Mouse (Mus musculus): Measurements from ENCODE around the gene Kif13a. TPM values are rescaled to one million over a fixed set of nuclear protein-coding genes. Genes with fewer than 3 reads are reported as not detected.

The Kif13a gene
- total RNA-seq, 2 experiments from 2014 or later: 19.1 to 22.7 TPM

DNA sequence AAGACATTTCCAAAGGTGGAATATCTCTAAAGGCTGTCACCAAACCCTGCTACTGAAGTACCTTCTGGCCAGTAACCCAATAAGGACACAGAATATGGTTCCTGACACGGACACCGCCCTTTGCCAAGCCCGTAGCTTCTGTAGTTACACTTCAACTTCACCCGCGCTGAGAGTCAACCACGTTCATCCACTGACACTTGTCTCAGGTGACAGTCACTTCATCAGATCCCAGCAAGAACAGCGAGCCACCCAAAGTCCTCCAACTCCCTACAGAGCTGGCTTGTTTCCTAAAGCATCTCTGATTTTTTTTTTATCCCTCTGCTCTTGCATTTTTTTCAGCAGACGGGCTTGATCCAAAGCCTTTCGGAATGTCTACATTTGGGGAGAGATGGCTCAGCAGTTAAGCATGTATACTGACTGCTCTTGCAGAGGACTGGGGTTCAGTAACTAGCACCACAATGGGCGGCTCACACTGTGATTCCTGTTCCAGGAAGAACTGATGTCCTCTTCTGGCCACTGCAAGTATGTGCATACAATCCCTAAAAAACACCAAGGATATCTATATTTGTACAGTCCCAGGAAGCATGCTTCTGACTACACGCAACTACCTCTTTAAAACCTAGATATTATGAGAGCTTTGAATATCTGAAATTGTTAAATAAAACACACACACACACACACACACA lies 28.7 kb downstream of the Kif13a start:
- intact Hi-C loops (cut with DNase I): no loop called here

DNA sequence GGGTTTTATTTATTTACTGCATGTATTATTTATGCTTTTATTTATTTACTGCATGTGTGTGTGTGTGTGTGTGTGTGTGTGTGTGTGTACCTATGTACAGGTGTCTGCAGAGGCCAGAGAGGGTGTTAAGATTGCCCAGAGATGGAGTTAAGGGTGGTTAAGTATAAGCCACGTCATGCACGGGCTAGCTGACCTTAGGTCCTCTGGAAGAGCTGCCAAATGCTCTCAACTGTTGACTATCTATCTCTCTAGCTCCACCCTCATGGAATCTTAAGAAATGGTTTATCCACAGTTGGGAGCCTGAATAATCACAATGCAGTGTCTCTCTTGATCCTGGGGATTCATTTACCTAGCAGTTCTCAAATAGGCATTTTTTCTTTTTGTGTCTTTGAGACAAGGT lies 30.8 kb downstream of the Kif13a start:
- intact Hi-C loops (cut with DNase I): no loop called here
- no peak for TF ChIP-seq CTCF (IDR thresholded peaks at IDR 0.05)
- no peak for DNase-seq (ENCODE audit: extremely low spot score in 1 of 2, low spot score in 2 of 2)
- H3K27ac ChIP-seq: no peak overlapping the region
- no peak overlapping the region for H3K4me3 ChIP-seq

More for the DNA sequence above, 28.7 kb downstream of the Kif13a start:
- TF ChIP-seq CTCF (IDR thresholded peaks at IDR 0.05): no peak
- no peak for DNase-seq (ENCODE audit: extremely low spot score in 1 of 2, low spot score in 2 of 2)
- Histone ChIP-seq H3K4me3 (no peak overlapping the region), H3K27ac (no peak overlapping the region)

DNA sequence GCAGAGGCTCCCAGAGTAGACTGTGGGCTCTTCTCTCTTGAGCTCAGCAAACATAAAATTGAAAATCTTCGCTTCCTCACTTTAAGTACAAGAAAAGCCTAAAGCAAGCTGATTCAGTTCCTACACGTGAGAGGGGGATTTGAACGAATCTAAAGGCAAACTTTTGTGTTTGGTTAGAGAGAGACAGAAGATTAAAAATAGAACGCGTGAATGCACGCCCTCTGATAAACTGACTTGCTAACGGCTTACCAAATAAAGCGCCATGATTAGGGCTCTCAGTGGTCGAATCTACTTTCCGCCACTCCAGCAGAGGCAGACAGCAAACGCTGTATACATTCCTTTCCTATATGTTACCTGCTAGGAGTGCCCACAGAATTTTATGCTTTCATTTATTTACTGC lies 31.3 kb downstream of the Kif13a start:
- H3K4me3 ChIP-seq: no peak overlapping the region
- no peak for DNase-seq (ENCODE audit: extremely low spot score in 1 of 2, low spot score in 2 of 2)
- intact Hi-C loops (cut with DNase I): no loop called here
- no peak for TF ChIP-seq CTCF (IDR thresholded peaks at IDR 0.05)
- no peak overlapping the region; the same call in 1 of the 2 replicates for H3K27ac ChIP-seq

DNA sequence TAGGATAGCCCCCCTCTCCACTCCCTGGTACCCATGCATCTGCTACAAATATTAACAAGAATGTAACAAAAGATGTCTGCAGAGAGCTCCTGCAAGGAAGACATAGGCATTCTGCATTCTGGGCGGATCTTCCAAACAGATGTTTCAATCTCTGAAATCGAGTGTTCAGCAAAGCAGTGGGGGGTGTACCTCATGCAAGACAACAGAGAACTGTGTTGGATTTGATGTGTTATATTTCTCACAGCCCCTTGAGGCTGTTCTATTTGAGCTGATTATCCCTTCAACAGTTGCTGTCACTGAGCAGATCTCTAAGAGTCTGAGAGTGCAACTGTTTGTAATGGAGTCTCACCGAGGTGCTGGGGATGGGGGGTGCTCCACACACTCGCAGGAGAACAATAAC lies 37.3 kb downstream of the Kif13a start:
- no peak for DNase-seq (ENCODE audit: extremely low spot score in 1 of 2, low spot score in 2 of 2)
- no peak overlapping the region for H3K27ac ChIP-seq
- intact Hi-C loops (cut with DNase I): no loop called here
- TF ChIP-seq CTCF (IDR thresholded peaks at IDR 0.05): no peak
- H3K4me3 ChIP-seq: no peak overlapping the region

DNA sequence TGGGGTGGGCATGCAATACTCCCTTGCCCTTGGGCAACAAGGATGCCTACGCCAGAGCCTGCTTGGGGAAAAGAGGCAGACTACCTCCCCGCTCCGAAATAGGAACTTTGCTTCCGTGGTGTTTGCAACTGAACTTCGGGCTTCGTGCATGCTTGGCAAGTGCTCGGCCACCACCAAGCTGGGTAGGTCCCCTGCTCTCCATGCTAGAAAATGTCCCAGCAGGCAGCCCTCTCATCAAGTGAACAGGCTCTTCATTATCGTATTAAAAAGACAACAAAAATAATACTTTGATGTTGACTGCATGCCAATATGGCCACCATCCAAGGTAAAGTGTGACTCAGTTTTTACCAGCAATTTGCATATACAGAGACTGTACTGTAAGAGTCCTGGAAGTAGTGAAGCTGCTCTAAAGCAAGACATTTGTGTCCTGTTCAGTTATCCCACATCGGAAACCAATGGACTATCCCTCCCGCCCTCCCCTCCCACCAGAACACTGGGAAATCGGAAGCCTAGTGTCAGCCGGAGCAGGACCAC lies 41.5 kb downstream of the Kif13a start:
- Histone ChIP-seq H3K27ac (no peak overlapping the region), H3K4me3 (no peak overlapping the region)
- intact Hi-C loops (cut with DNase I): no loop called here
- TF ChIP-seq CTCF (IDR thresholded peaks at IDR 0.05): no peak
- no peak for DNase-seq (ENCODE audit: extremely low spot score in 1 of 2, low spot score in 2 of 2)

DNA sequence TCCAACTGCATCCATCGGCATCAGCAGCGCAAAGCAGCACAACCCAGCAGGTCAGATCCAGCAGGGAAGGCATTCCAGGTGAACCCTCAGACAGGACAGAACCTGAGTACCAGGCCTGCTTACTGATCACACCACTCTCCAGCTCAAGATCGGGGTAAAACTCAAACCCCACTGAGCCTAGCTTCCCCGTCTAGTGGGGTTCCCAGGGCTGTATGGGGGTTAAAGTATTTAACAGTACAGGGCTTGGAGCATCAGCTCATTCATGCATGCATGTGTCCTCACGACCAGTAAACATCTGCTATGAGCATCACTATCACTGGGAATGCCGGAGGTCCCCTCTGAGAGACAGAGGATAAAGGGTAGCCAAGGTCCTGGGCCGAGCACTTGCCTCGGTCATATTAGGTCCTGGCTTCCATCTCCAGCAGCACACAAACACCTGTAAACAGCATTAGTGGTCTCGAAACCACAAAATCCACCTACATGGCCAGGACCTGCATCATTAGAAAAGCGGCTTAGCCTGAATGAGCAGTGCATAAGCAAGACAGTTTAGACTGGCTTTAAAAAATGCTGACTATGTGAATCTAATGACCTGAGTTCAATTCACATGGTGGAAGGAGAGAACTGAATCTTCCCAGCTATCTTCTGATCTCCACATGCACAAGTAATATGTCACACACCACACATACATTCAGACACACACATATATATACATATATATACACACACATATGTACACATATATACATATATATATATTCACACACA lies 43.0 kb downstream of the Kif13a start:
- intact Hi-C loops (cut with DNase I): no loop called here
- no peak for TF ChIP-seq CTCF (IDR thresholded peaks at IDR 0.05)
- Histone ChIP-seq H3K4me3 (no peak overlapping the region), H3K27ac (no peak overlapping the region)
- no peak for DNase-seq (ENCODE audit: extremely low spot score in 1 of 2, low spot score in 2 of 2)

DNA sequence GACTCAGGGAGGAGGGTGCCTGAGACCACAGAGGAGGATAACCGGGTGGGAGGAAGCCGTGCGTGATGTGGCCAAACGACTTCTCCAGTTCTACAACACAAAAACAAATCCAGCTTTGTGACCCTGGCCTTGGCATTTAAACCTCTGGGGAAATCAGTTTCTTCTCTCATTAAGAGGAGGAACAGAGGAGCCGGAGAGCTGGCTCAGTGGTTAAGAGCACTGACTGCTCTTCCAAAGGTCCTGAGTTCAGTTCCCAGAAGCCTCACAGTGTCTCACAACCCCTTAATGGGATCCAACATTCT lies 44.0 kb downstream of the Kif13a start:
- no peak for TF ChIP-seq CTCF (IDR thresholded peaks at IDR 0.05)
- no peak for DNase-seq (ENCODE audit: extremely low spot score in 1 of 2, low spot score in 2 of 2)
- Histone ChIP-seq H3K4me3 (no peak overlapping the region), H3K27ac (no peak overlapping the region)
- intact Hi-C loops (cut with DNase I): no loop called here

DNA sequence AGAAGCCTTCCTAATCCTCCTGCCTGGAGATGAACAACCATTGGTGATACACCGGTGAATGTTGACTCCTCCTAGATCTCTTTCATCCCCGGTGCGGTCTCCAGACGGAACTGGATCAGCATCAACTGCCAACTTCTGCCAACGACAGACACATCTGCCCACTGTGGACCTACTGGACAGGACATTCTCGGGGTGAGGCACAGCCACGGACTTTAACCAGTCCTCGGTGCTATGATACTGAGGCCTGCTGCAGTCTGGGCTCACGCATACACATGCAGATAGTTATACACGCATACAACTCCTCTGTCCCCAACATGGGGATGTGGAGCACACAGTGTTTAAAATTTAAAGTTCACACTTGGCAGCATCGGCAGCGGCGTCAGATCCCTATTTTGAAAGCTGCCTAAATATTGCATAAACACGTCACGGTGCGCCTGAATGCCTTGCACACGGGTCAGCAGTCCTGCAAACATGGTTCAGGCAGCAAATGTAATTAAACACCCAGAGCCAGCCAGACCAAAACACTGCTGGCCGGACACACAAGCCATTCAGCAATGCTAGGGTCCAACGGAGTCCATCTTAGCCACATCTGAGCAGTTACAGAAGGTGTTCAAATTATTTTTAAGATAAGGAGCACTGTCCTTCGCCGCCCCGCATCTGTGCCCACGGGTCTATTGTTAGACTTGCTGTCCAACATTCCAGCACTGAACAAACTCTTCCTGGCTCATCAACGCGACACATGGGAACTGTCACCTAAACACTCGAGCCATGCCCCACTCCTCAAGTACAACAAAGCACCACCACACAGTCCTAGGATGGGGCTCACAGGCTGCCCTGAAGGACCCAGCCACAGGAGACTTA lies 44.5 kb downstream of the Kif13a start:
- H3K4me3 ChIP-seq: no peak overlapping the region
- no peak for DNase-seq (ENCODE audit: extremely low spot score in 1 of 2, low spot score in 2 of 2)
- H3K27ac ChIP-seq: no peak overlapping the region
- intact Hi-C loops (cut with DNase I): no loop called here
- TF ChIP-seq CTCF (IDR thresholded peaks at IDR 0.05): no peak

DNA sequence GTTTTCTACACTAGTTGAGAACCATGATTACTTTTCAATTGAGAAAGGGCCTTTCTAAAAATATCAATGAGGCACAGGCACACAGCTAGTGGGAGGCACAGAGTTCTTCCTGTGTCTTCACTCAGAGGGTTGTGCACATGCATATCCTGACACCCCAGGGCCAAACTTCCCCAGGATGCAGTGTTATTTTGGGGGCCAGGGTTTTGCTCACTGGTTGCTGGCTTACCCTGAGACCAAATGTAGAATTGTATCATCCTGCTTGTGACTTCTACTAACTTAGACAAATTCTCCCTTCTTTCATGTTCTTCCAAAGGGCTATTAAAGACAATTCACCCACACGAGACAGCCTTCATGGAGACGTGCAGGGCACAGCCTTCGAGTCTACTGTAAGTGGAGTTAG lies 45.7 kb downstream of the Kif13a start:
- intact Hi-C loops (cut with DNase I): no loop called here
- no peak overlapping the region for H3K4me3 ChIP-seq
- no peak for TF ChIP-seq CTCF (IDR thresholded peaks at IDR 0.05)
- no peak for DNase-seq (ENCODE audit: extremely low spot score in 1 of 2, low spot score in 2 of 2)
- H3K27ac ChIP-seq: no peak overlapping the region

DNA sequence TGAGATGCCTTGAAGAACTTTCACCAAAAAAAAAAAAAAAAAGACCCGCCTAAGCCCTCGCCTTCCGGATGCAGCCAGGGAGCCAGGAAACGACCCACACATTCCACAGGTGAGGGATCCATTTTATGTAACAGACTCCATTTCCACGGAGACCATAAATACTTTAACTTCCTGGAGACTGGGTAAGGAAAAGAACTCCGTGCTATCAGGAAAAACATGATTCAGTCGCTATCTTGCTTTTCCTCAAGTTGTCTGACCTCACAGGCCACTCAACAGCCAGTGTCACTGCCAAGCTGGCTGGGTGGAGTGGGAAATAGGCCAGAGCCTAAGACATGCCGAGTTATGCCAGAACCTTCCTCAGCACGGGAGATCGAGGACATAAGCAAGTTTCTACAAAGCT lies 46.3 kb downstream of the Kif13a start:
- intact Hi-C loops (cut with DNase I): no loop called here
- Histone ChIP-seq H3K4me3 (no peak overlapping the region), H3K27ac (no peak overlapping the region)
- TF ChIP-seq CTCF (IDR thresholded peaks at IDR 0.05): no peak
- no peak for DNase-seq (ENCODE audit: extremely low spot score in 1 of 2, low spot score in 2 of 2)

DNA sequence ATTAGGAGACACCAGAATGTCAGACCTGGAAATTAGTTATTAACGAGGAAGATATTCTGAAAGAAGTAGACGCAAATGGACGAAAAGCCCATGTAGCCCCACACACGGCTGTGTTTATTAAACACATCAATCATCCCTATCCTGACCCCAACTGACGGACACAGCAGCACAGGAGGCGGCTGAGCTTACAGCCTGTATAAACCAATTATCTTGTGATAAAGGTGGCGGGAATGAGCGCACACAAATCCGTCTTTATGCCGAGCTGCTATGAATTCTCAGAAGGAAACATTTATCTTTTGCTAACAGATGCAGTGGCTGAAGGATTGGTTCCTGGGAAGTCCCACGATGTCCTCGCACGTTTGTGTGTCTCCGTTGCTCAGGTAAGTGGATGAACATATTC lies 48.9 kb downstream of the Kif13a start:
- no peak for DNase-seq (ENCODE audit: extremely low spot score in 1 of 2, low spot score in 2 of 2)
- intact Hi-C loops (cut with DNase I): no loop called here
- Histone ChIP-seq H3K27ac (no peak overlapping the region), H3K4me3 (no peak overlapping the region)
- no peak for TF ChIP-seq CTCF (IDR thresholded peaks at IDR 0.05)

DNA sequence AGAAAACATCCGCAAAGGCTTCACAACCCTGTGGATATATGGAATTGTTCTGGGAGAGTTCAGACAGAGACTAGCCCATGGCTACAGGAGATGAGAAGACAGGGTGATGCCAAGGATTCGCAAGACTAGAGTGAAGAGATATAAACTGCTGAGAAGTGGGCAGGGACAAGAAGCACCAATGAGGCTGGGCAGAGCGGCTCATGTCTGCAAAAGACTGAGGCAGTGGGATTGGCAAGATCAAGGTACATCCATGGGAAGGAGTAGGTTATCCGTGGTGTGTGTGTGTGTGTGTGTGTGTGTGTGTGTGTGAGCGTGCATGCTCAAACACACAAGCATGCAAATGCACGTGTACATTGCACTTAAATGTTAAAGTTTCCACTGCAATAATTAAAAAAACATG lies 49.4 kb downstream of the Kif13a start:
- DNase-seq (ENCODE audit: extremely low spot score in 1 of 2, low spot score in 2 of 2): no peak
- no peak overlapping the region for H3K27ac ChIP-seq
- no peak for TF ChIP-seq CTCF (IDR thresholded peaks at IDR 0.05)
- intact Hi-C loops (cut with DNase I): no loop called here
- no peak overlapping the region for H3K4me3 ChIP-seq

Measured in left cerebral cortex, adult 2 months (tissue).